Mouse (Mus musculus): ENCODE data around the gene Pdcd7. TPM values are rescaled to one million over a fixed set of nuclear protein-coding genes. Genes with fewer than 3 reads are reported as not detected.

Gene Pdcd7
- polyA plus RNA-seq, 1 experiment from 2014 or later, result 10.9 TPM

GRCm38 (mm10) chr9:65356971-65357370 is 11.1 kb downstream of the Pdcd7 start:
- no peaks in the 10 kb centered on the region for H3K27me3 ChIP-seq
- no peak overlapping the region for H3K4me2 ChIP-seq (replicated peaks)
- no peak overlapping the region for H3K27ac ChIP-seq (replicated peaks)
- H3K4me3 ChIP-seq (replicated peaks), result no peak overlapping the region
- H3K9me3 ChIP-seq (replicated peaks), result no peaks in the 10 kb centered on the region
- no peak overlapping the region for H3K9ac ChIP-seq
- ATAC-seq (ENCODE audit: insufficient number of reproducible peaks, low FRiP score, low TSS enrichment, low read depth), result no peak
- 91% methylated on average over 2 of the region's 2 CpGs for WGBS
- H3K36me3 ChIP-seq, result peaks cover 72% of the 10 kb centered on the region
- no peaks in the 10 kb centered on the region for H3K4me1 ChIP-seq

GRCm38 (mm10) chr9:65358956-65359480 is 13.1 kb downstream of the Pdcd7 start:
- H3K36me3 ChIP-seq, result peaks cover 77% of the 10 kb centered on the region
- ATAC-seq (ENCODE audit: insufficient number of reproducible peaks, low FRiP score, low TSS enrichment, low read depth), result no peak
- WGBS, result 83% methylated on average over 1 of the region's 1 CpGs

GRCm38 (mm10) chr9:65360641-65361448 is 14.9 kb downstream of the Pdcd7 start, which contains the start of gene Ubap1l:
Gene Ubap1l, plus strand, starts transcription at chr9:65361041.
- H3K36me3 ChIP-seq, result peaks cover 67% of the 10 kb centered on the region
- no peak within 1 kb of the TSS for H3K9ac ChIP-seq
- no peaks in the 10 kb centered on the region for H3K27me3 ChIP-seq
- no peak within 1 kb of the TSS for H3K4me2 ChIP-seq (replicated peaks)
- 83% methylated on average over 16 of the region's 16 CpGs for WGBS
- H3K4me1 ChIP-seq, result no peaks in the 10 kb centered on the region
- H3K9me3 ChIP-seq (replicated peaks), result no peaks in the 10 kb centered on the region
- no peak within 1 kb of the TSS for H3K27ac ChIP-seq (replicated peaks)
- H3K4me3 ChIP-seq (replicated peaks), result no peak within 1 kb of the TSS
- ATAC-seq (ENCODE audit: insufficient number of reproducible peaks, low FRiP score, low TSS enrichment, low read depth), result no peak

More at GRCm38 (mm10) chr9:65358956-65359480, 13.1 kb downstream of the Pdcd7 start:
- H3K4me1 ChIP-seq, result no peaks in the 10 kb centered on the region
- no peak overlapping the region for H3K9ac ChIP-seq
- no peak overlapping the region for H3K4me3 ChIP-seq (replicated peaks)
- no peak overlapping the region for H3K4me2 ChIP-seq (replicated peaks)
- no peak overlapping the region for H3K27ac ChIP-seq (replicated peaks)
- H3K27me3 ChIP-seq, result no peaks in the 10 kb centered on the region
- H3K9me3 ChIP-seq (replicated peaks), result no peaks in the 10 kb centered on the region

GRCm38 (mm10) chr9:65363684-65364083 is 17.8 kb downstream of the Pdcd7 start:
- Histone ChIP-seq H3K27me3 (no peaks in the 10 kb centered on the region), H3K4me3 (replicated peaks) (no peak overlapping the region), H3K36me3 (peaks cover 40% of the 10 kb centered on the region), H3K9ac (no peak overlapping the region), H3K9me3 (replicated peaks) (no peaks in the 10 kb centered on the region), H3K27ac (replicated peaks) (no peak overlapping the region), H3K4me1 (no peaks in the 10 kb centered on the region), H3K4me2 (replicated peaks) (no peak overlapping the region)
- ATAC-seq (ENCODE audit: insufficient number of reproducible peaks, low FRiP score, low TSS enrichment, low read depth), result no peak
- 54% methylated on average over 9 of the region's 9 CpGs for WGBS

- no peak overlapping the region for H3K4me2 ChIP-seq (replicated peaks)
These were observed 19.8 kb downstream of the Pdcd7 start for GRCm38 (mm10) chr9:65365721-65366120.

GRCm38 (mm10) chr9:65371756-65372155 is 25.9 kb downstream of the Pdcd7 start:
- 0 out of 2 replicates have a peak, but pooled peaks cover 3% of the 10 kb centered on the region for H3K36me3 ChIP-seq
- ATAC-seq (ENCODE audit: insufficient number of reproducible peaks, low FRiP score, low TSS enrichment, low read depth), result no peak
- H3K4me1 ChIP-seq, result no peaks in the 10 kb centered on the region
- no peak overlapping the region for H3K4me3 ChIP-seq (replicated peaks)
- no peaks in the 10 kb centered on the region for H3K27me3 ChIP-seq
- H3K4me2 ChIP-seq (replicated peaks), result no peak overlapping the region
- H3K9me3 ChIP-seq (replicated peaks), result no peaks in the 10 kb centered on the region
- WGBS, result 82% methylated on average over 24 of the region's 24 CpGs
- H3K27ac ChIP-seq (replicated peaks), result no peak overlapping the region
- no peak overlapping the region for H3K9ac ChIP-seq

More at GRCm38 (mm10) chr9:65365721-65366120, 19.8 kb downstream of the Pdcd7 start:
- Histone ChIP-seq H3K4me1 (no peaks in the 10 kb centered on the region), H3K9me3 (replicated peaks) (no peaks in the 10 kb centered on the region), H3K4me3 (replicated peaks) (no peak overlapping the region), H3K27me3 (no peaks in the 10 kb centered on the region), H3K9ac (no peak overlapping the region), H3K36me3 (peaks cover 23% of the 10 kb centered on the region), H3K27ac (replicated peaks) (no peak overlapping the region)
- ATAC-seq (ENCODE audit: insufficient number of reproducible peaks, low FRiP score, low TSS enrichment, low read depth), result no peak
- 89% methylated on average over 7 of the region's 7 CpGs for WGBS

GRCm38 (mm10) chr9:65372449-65372848 is 26.5 kb downstream of the Pdcd7 start:
- 75% methylated on average over 4 of the region's 4 CpGs for WGBS
- Histone ChIP-seq H3K27me3 (no peaks in the 10 kb centered on the region), H3K9me3 (replicated peaks) (no peaks in the 10 kb centered on the region), H3K9ac (no peak overlapping the region), H3K36me3 (0 out of 2 replicates have a peak, but pooled peaks cover 3% of the 10 kb centered on the region), H3K4me2 (replicated peaks) (no peak overlapping the region), H3K4me1 (no peaks in the 10 kb centered on the region), H3K4me3 (replicated peaks) (no peak overlapping the region), H3K27ac (replicated peaks) (no peak overlapping the region)
- no peak for ATAC-seq (ENCODE audit: insufficient number of reproducible peaks, low FRiP score, low TSS enrichment, low read depth)

GRCm38 (mm10) chr9:65374468-65375162 is 28.7 kb downstream of the Pdcd7 start:
- no peaks in the 10 kb centered on the region for H3K9me3 ChIP-seq (replicated peaks)
- ATAC-seq (ENCODE audit: insufficient number of reproducible peaks, low FRiP score, low TSS enrichment, low read depth), result no peak
- H3K4me3 ChIP-seq (replicated peaks), result no peak overlapping the region
- H3K27ac ChIP-seq (replicated peaks), result no peak overlapping the region
- 71% methylated on average over 5 of the region's 5 CpGs for WGBS
- H3K9ac ChIP-seq, result no peak overlapping the region
- no peak overlapping the region for H3K4me2 ChIP-seq (replicated peaks)
- no peaks in the 10 kb centered on the region for H3K4me1 ChIP-seq
- H3K36me3 ChIP-seq, result 0 out of 2 replicates have a peak, but pooled peaks cover 3% of the 10 kb centered on the region
- H3K27me3 ChIP-seq, result no peaks in the 10 kb centered on the region

- H3K4me3 ChIP-seq (replicated peaks), result no peak overlapping the region
- H3K36me3 ChIP-seq, result 0 out of 2 replicates have a peak, but pooled peaks cover 3% of the 10 kb centered on the region
- H3K4me2 ChIP-seq (replicated peaks), result no peak overlapping the region
- no peak overlapping the region for H3K9ac ChIP-seq
- 71% methylated on average over 9 of the region's 9 CpGs for WGBS
- no peaks in the 10 kb centered on the region for H3K9me3 ChIP-seq (replicated peaks)
- no peak for ATAC-seq (ENCODE audit: insufficient number of reproducible peaks, low FRiP score, low TSS enrichment, low read depth)
- no peaks in the 10 kb centered on the region for H3K27me3 ChIP-seq
- no peak overlapping the region for H3K27ac ChIP-seq (replicated peaks)
- no peaks in the 10 kb centered on the region for H3K4me1 ChIP-seq
These were observed 29.4 kb downstream of the Pdcd7 start for GRCm38 (mm10) chr9:65375163-65375934.

- H3K9me3 ChIP-seq (replicated peaks), result no peaks in the 10 kb centered on the region
- WGBS, result 61% methylated on average over 4 of the region's 4 CpGs
- ATAC-seq (ENCODE audit: insufficient number of reproducible peaks, low FRiP score, low TSS enrichment, low read depth), result no peak
- H3K27ac ChIP-seq (replicated peaks), result no peak overlapping the region
- no peak overlapping the region for H3K4me3 ChIP-seq (replicated peaks)
- H3K4me1 ChIP-seq, result no peaks in the 10 kb centered on the region
- no peak overlapping the region for H3K9ac ChIP-seq
- H3K4me2 ChIP-seq (replicated peaks), result no peak overlapping the region
- no peaks in the 10 kb centered on the region for H3K36me3 ChIP-seq
- no peaks in the 10 kb centered on the region for H3K27me3 ChIP-seq
These were observed 35.2 kb downstream of the Pdcd7 start for GRCm38 (mm10) chr9:65381017-65381590.

Measured in embryonic facial prominence, embryonic 15.5 days (tissue).